In the genomic region with DNA sequence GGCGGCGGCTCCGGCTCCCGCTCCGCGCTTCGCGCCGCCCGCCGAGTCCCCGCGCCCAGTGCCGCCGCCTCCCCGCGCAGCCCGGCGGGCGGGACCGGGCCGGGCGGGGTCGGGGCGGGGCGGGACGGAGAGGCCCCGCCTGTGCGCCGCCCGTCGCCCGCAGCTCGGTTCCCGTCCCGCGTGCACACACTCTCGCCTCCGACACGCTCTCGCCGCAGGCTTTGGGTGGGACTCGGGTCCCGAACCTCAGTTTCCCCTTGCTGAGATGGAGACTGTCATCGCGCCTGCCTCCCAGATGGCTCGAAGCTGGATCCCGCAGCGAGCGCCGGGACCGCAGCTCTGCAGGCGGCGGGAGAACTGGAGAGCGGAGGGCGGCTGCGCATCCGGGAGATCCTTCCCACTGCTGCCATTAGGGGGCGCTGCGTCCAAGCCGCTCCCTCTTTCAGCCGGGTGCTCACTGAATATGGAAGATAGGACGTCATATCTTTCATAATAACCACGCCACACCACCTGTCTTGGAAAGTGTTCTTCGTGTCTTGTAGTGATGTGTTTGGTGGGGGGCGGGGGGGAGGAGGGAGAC, we compare ENCODE assay signal across 8 mouse cellular contexts. TPM values are rescaled to one million over a fixed set of nuclear protein-coding genes. Genes with fewer than 3 reads are reported as not detected.
A peak's percentile ranks its signal among the peaks of the same experiment; 100 is the strongest.
DNase-seq lines count a peak whose midpoint lies in the region; ATAC-seq lines count a peak whose summit lies in the region.

A gene (minus strand): TSS at position 359 of the 580 bp plus-strand sequence.

- peak; percentile 31; the same call in 1 of the 2 replicates for ATAC-seq in embryonic facial prominence, embryonic 11.5 days (replicated peaks; ENCODE audit: insufficient number of reproducible peaks, low FRiP score, low TSS enrichment, low read depth)
- peak; percentile 69 for ATAC-seq in granulocyte monocyte progenitor cell, adult 5-6 weeks (replicated peaks; ENCODE audit: poor library complexity, severe bottlenecking)
- peak; percentile 61 for ATAC-seq in midbrain, embryonic 11.5 days (ENCODE audit: low FRiP score)

- peaks cover 19% of the 10 kb centered on the region for H3K27me3 ChIP-seq in embryonic facial prominence, embryonic 11.5 days (ENCODE audit: control insufficient read depth, insufficient read depth, low read length)
- H3K27me3 ChIP-seq in midbrain, embryonic 11.5 days (ENCODE audit: control insufficient read depth, insufficient read depth, low read length): peaks cover 19% of the 10 kb centered on the region

- H3K4me2 ChIP-seq in embryonic facial prominence, embryonic 11.5 days (ENCODE audit: low read depth, low read length): peak within 1 kb of the TSS; percentile 99
- H3K4me2 ChIP-seq in midbrain, embryonic 11.5 days: peak within 1 kb of the TSS; percentile 98

- no peak within 1 kb of the TSS for H3K27ac ChIP-seq in embryonic facial prominence, embryonic 11.5 days (replicated peaks; ENCODE audit: low read depth, low read length)
- no peak within 1 kb of the TSS for H3K27ac ChIP-seq in midbrain, embryonic 11.5 days (ENCODE audit: low read depth, low read length)

- under 1% methylated on average over 35 of the region's 66 CpGs for WGBS in embryonic facial prominence, embryonic 11.5 days
- WGBS in midbrain, embryonic 11.5 days: under 1% methylated on average over 44 of the region's 66 CpGs

- DNase-seq in adrenal gland, postnatal 25 days: peak; percentile 87
- peak; percentile 87 for DNase-seq in embryonic facial prominence, embryonic 11.5 days (ENCODE audit: low spot score)
- peak; percentile 51 for DNase-seq in kidney, adult 11 months
- DNase-seq in left cerebral cortex, postnatal 4 days: peak; percentile 84
- peak; percentile 98 for DNase-seq in midbrain, embryonic 11.5 days (ENCODE audit: low spot score, missing footprints)
- peak; percentile 50 for DNase-seq in skeletal muscle tissue, adult 2 months (ENCODE audit: low read depth, low spot score)
- DNase-seq in adipocyte (ENCODE audit: low spot score): no peak

- peaks cover 2% of the 10 kb centered on the region; the same call in 1 of the 2 replicates for H3K4me1 ChIP-seq in embryonic facial prominence, embryonic 11.5 days (ENCODE audit: control insufficient read depth, insufficient read depth, low read length)
- peaks cover 7% of the 10 kb centered on the region for H3K4me1 ChIP-seq in midbrain, embryonic 11.5 days (ENCODE audit: control insufficient read depth, insufficient read depth, low read length)

- intact Hi-C loops in left cerebral cortex, postnatal 4 days (cut with DNase I): no loop called here

- no peaks in the 10 kb centered on the region for H3K9me3 ChIP-seq in embryonic facial prominence, embryonic 11.5 days (replicated peaks; ENCODE audit: control insufficient read depth, low read length)
- H3K9me3 ChIP-seq in midbrain, embryonic 11.5 days (ENCODE audit: control insufficient read depth, low read length): no peaks in the 10 kb centered on the region

- peak within 1 kb of the TSS; percentile 53 for H3K4me3 ChIP-seq in embryonic facial prominence, embryonic 11.5 days (ENCODE audit: low read depth, low read length)
- peak within 1 kb of the TSS; percentile 57 for H3K4me3 ChIP-seq in midbrain, embryonic 11.5 days (ENCODE audit: low read depth, low read length)

- H3K36me3 ChIP-seq in embryonic facial prominence, embryonic 11.5 days (replicated peaks; ENCODE audit: control insufficient read depth, insufficient read depth, low read depth, low read length): no peaks in the 10 kb centered on the region
- H3K36me3 ChIP-seq in midbrain, embryonic 11.5 days (ENCODE audit: control insufficient read depth, insufficient read depth, low read length): no peaks in the 10 kb centered on the region

- peak within 1 kb of the TSS; percentile 63 for H3K9ac ChIP-seq in embryonic facial prominence, embryonic 11.5 days (replicated peaks; ENCODE audit: low read length)
- H3K9ac ChIP-seq in midbrain, embryonic 11.5 days (ENCODE audit: low read length): peak within 1 kb of the TSS; percentile 50

RNA-seq across cellular contexts. Expression of the gene that starts here (rescaled TPM):
- 2.4 and 3.5 TPM in 2 replicates for total RNA-seq in adrenal gland, postnatal 25 days (2021)
- polyA plus RNA-seq in embryonic facial prominence, embryonic 11.5 days (2014; fragmentation: Nextera tagmentation; extraction: Ambion mirVana): 6.0 and 6.9 TPM in 2 replicates
- total RNA-seq in granulocyte monocyte progenitor cell, adult 5-6 weeks (2014; fragmentation: Nextera tagmentation): 73.0 and 78.4 TPM in 2 replicates
- total RNA-seq in granulocyte monocyte progenitor cell, adult 5-6 weeks (2017): 22.0 and 28.4 TPM in 2 replicates
- 10 to 100 TPM; 37.9 to 39.9 TPM for total RNA-seq in left cerebral cortex, postnatal 4 days (2021)
- polyA plus RNA-seq in midbrain, embryonic 11.5 days (2014; fragmentation: Nextera tagmentation; extraction: Ambion mirVana): 2.2 TPM in 2 replicates
